Mouse (Mus musculus): ENCODE measurements around the gene Plekhg6.

DNA sequence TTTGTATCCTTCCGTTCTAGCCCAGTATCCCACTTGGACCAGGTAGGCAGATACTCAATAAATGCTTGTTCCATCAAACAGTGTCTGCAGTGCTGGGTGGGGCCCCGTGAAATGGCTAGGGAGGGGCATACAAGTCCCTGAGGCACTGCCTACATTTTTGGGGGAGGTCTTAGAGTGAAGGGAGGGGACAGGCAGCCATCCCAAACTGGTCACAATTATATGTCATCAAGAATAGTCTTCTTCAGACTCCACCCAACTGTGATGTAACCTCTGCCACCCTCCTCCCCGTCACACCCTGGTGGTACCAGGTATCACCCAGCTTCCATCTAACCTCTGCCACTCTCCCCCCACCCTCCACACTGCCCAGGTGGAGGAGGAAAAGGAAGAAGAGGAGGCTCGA, 35.7 kb downstream of the Plekhg6 start:
- TF ChIP-seq CTCF (IDR thresholded peaks at IDR 0.05; ENCODE audit: low read depth) (no peak), EP300 (IDR thresholded peaks at IDR 0.05; ENCODE audit: low read depth) (no peak)
